Mouse (Mus musculus) ES-Bruce4 (cell line): ENCODE data around the gene Gm9821.

Experiments used
- CTCF ChIP-seq: IDR thresholded peaks from one replicate; pipeline ENCODE4 v1.8.1; 2011; ENCODE audit warnings: low read depth, low read length
- EP300 ChIP-seq: IDR thresholded peaks from 2 replicates; pipeline ENCODE4 v1.6.1; 2011; ENCODE audit warnings: low read depth, low read length; ENCODE audit not compliant: insufficient read depth
- POLR2A ChIP-seq: IDR thresholded peaks from one replicate; pipeline ENCODE4 v1.8.1; 2011; ENCODE audit warnings: low read length; ENCODE audit not compliant: insufficient read depth

DNA sequence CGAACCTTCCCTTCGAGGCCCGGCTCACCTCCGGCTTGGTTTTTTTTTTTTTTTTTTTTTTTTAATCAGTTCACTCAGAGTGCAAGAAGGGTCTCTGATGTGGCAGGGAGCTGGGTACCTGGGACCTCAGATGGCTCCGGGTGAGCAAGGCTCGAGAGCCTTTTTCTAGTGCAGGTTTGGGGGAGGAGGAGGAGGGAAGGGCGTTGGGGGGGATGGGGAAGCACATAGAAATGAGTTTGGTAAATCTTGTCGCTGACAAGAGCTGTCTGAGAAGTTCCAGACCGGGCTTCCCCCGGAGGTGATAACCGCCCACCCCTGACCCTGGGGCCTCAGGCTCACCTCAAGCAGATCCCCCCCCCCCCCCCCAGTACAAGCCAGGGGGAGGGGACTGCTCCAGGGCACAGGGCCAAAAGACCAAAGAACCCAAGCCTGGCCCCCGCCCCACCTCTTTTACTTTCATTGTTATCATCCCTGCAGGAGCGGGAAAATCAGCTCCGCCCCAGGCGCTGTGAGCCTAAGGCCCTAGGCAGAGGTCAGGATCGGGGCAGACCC, 13.3 kb upstream of the Gm9821 start, which contains the start of gene Mdk:
- peak; percentile 86 for TF ChIP-seq EP300
- TF ChIP-seq POLR2A, result no peak
- TF ChIP-seq CTCF, result no peak
